Mouse (Mus musculus) forebrain, embryonic 11.5 days (tissue): Measurements from ENCODE around the gene Gm20772. TPM values are rescaled to one million over a fixed set of nuclear protein-coding genes. Genes with fewer than 3 reads are reported as not detected.
"Not testable (repeated sequence)": the region's sequence is repeated elsewhere in the genome, so short reads cannot be mapped to it uniquely, and the experiment has no call there.

Experiments
- ATAC-seq: fragments of 200-750 bp; cut with Nextera tagmentation; replicated peaks from 2 replicates; pipeline ENCODE4 v1.8.0; 2017; ENCODE audit warnings: moderate TSS enrichment; ENCODE audit not compliant: low FRiP score
- DNase-seq: peaks from one replicate; pipeline ENCODE4 v3.0.0-alpha.2; 2017; ENCODE audit warnings: low spot score
- H3K27ac ChIP-seq: fragments of 300-500 bp; sonication (generic); 2 replicates; pipeline ENCODE4 v1.5.1; 2014; ENCODE audit warnings: low read depth, low read length
- H3K27me3 ChIP-seq: fragments of 300-500 bp; sonication (generic); 2 replicates; pipeline ENCODE4 v1.6.1; 2014; ENCODE audit warnings: mild to moderate bottlenecking, low read length, mixed read lengths; ENCODE audit not compliant: control insufficient read depth, insufficient read depth
- H3K36me3 ChIP-seq: fragments of 300-500 bp; sonication (generic); 2 replicates; pipeline ENCODE4 v1.6.1; 2014; ENCODE audit warnings: mild to moderate bottlenecking, low read length, moderate library complexity, mixed read lengths; ENCODE audit not compliant: control insufficient read depth, insufficient read depth
- H3K4me1 ChIP-seq: fragments of 300-500 bp; sonication (generic); replicated peaks from 2 replicates; pipeline ENCODE4 v1.6.1; 2014; ENCODE audit warnings: low read length, mixed read lengths; ENCODE audit not compliant: control insufficient read depth, insufficient read depth
- H3K4me2 ChIP-seq: fragments of 300-500 bp; sonication (generic); 2 replicates; pipeline ENCODE4 v1.6.1; 2014; ENCODE audit warnings: low read depth, mild to moderate bottlenecking, low read length, moderate library complexity, mixed read lengths; ENCODE audit not compliant: severe bottlenecking
- H3K4me3 ChIP-seq: fragments of 300-500 bp; sonication (generic); 2 replicates; pipeline ENCODE4 v1.5.1; 2014; ENCODE audit warnings: low read depth, low read length
- H3K9ac ChIP-seq: fragments of 300-500 bp; sonication (generic); 2 replicates; pipeline ENCODE4 v1.6.1; 2014; ENCODE audit warnings: low read length
- H3K9me3 ChIP-seq: fragments of 300-500 bp; sonication (generic); 2 replicates; pipeline ENCODE4 v1.6.1; 2016; ENCODE audit warnings: low read length, mixed read lengths; ENCODE audit not compliant: control insufficient read depth
- WGBS: fragments of 180-500 bp; shearing (Covaris S2); extraction: QIAGEN DNeasy Blood & Tissue Kit; methylation state at CpG from one replicate; pipeline ENCODE4 v1.1.7; 2014; 5-methylcytosine and 5-hydroxymethylcytosine counted together
- polyA plus RNA-seq: library from polyadenylated mRNA; unstranded; fragments of >200 nt; fragmentation: Nextera tagmentation; extraction: Ambion mirVana; gene quantifications from 2 replicates; pipeline ENCODE4 v1.2.1, GENCODE M21; 2014

The Gm20772 gene
- polyA plus RNA-seq = not detected in 2 replicates

- H3K4me3 ChIP-seq, H3K9ac ChIP-seq, DNase-seq, H3K36me3 ChIP-seq, H3K4me1 ChIP-seq, H3K4me2 ChIP-seq, ATAC-seq, H3K27ac ChIP-seq, H3K27me3 ChIP-seq, H3K9me3 ChIP-seq: not testable (repeated sequence)
Observed at GRCm38 (mm10) chrY:17874441-17874840, at the start of gene Gm20772, which contains the start of gene Gm20831. TSS of gene Gm20772 (plus strand) at chrY:17874741. TSS of gene Gm20831 (plus strand) at chrY:17874741.

DNA sequence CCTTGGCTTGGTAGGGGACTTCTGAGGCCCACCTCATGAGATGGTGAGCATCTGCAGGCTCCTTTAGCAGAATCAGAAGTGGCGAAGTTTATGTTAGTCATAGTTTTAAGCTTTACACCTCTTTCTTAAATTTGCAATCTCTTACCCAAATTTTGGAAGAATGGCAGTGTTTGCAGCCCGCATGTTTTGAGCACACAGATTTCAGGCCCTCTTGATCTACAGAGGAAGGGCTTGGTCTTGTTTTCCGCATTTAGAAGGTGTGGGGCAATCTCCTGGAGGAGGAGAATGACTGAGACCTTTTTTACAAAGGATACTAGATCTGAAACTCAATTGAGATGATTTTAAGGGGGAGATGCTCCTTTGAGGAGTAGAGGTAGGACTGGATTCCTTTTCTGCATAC is 28.4 kb upstream of the Gm20772 start, which contains the start of gene Gm21904:
TSS of gene Gm21904 (minus strand) at position 101 of the 400 bp plus-strand sequence.
- H3K4me1 ChIP-seq, H3K9me3 ChIP-seq, H3K4me2 ChIP-seq, DNase-seq, H3K9ac ChIP-seq, ATAC-seq, H3K36me3 ChIP-seq, H3K27me3 ChIP-seq, H3K27ac ChIP-seq, H3K4me3 ChIP-seq: not testable (repeated sequence)
- no CpG with 5 or more reads among the region's 3 CpGs for WGBS

Other genes starting within 250 kb of the Gm20772 start
- not detected in 2 replicates for gene Gm21904, start 28.5 kb upstream of the Gm20772 start, polyA plus RNA-seq
- not detected in 2 replicates for gene Gm20831, start within 50 bp of the Gm20772 start, polyA plus RNA-seq
- gene Srsy, start 62.6 kb downstream of the Gm20772 start, polyA plus RNA-seq = not detected in 2 replicates
- not detected in 2 replicates for gene Gm21764, start 187.1 kb downstream of the Gm20772 start, polyA plus RNA-seq
- not detected in 2 replicates for gene Ssty1, start 214.4 kb downstream of the Gm20772 start, polyA plus RNA-seq